Mouse (Mus musculus) hindbrain, postnatal 0 days (tissue): ENCODE results near the gene Med22. TPM values are rescaled to one million over a fixed set of nuclear protein-coding genes. Genes with fewer than 3 reads are reported as not detected.
A peak's percentile ranks its signal among the peaks of the same experiment; 100 is the strongest.
"Not testable (repeated sequence)": the region's sequence is repeated elsewhere in the genome, so short reads cannot be mapped to it uniquely, and the experiment has no call there.

ENCODE experiments used
- ATAC-seq: fragments of 200-750 bp; cut with Nextera tagmentation; 2 replicates; pipeline ENCODE4 v1.8.0; 2017; ENCODE audit warnings: mild to moderate bottlenecking, moderate TSS enrichment, moderate library complexity
- DNase-seq: peaks from one replicate; pipeline ENCODE4 v3.0.0-alpha.2; 2015; ENCODE audit warnings: low spot score
- H3K27ac ChIP-seq: fragments of 300-500 bp; sonication (generic); 2 replicates; pipeline ENCODE4 v1.5.1; 2014; ENCODE audit warnings: mild to moderate bottlenecking
- H3K27me3 ChIP-seq: fragments of 300-500 bp; sonication (generic); 2 replicates; pipeline ENCODE4 v1.6.1; 2014; ENCODE audit warnings: low read length, mixed read lengths; ENCODE audit not compliant: insufficient read depth
- H3K36me3 ChIP-seq: fragments of 300-500 bp; sonication (generic); 2 replicates; pipeline ENCODE4 v1.6.1; 2014; ENCODE audit warnings: low read length, mixed read lengths; ENCODE audit not compliant: insufficient read depth
- H3K4me1 ChIP-seq: fragments of 300-500 bp; sonication (generic); 2 replicates; pipeline ENCODE4 v1.6.1; 2014; ENCODE audit warnings: antibody characterized with exemption, low read length, mixed read lengths; ENCODE audit not compliant: insufficient read depth
- H3K4me2 ChIP-seq: fragments of 300-500 bp; sonication (generic); 2 replicates; pipeline ENCODE4 v1.6.1; 2014; ENCODE audit warnings: low read depth, mild to moderate bottlenecking, low read length, moderate library complexity, mixed read lengths
- H3K4me3 ChIP-seq: fragments of 300-500 bp; sonication (generic); 2 replicates; pipeline ENCODE4 v1.5.1; 2014; ENCODE audit warnings: low read length
- H3K9ac ChIP-seq: fragments of 300-500 bp; sonication (generic); replicated peaks from 2 replicates; pipeline ENCODE4 v1.6.1; 2014; ENCODE audit warnings: mild to moderate bottlenecking, low read length, moderate library complexity, mixed read lengths
- H3K9me3 ChIP-seq: fragments of 300-500 bp; sonication (generic); 2 replicates; pipeline ENCODE4 v1.6.1; 2016; ENCODE audit warnings: low read length, mixed read lengths
- CTCF ChIP-seq: IDR thresholded peaks from 2 replicates; pipeline ENCODE4 v1.5.1; 2016; ENCODE audit warnings: antibody characterized with exemption, control low read depth, low read depth
- WGBS: fragments of 180-500 bp; shearing (Covaris S2); extraction: QIAGEN DNeasy Blood & Tissue Kit; methylation state at CpG from one replicate; pipeline ENCODE4 v1.1.7; 2014; 5-methylcytosine and 5-hydroxymethylcytosine counted together
- polyA plus RNA-seq: library from polyadenylated mRNA; unstranded; fragments of >200 nt; fragmentation: Nextera tagmentation; extraction: Ambion mirVana; gene quantifications from 2 replicates; pipeline ENCODE4 v1.2.1, GENCODE M21; 2015
- total RNA-seq: library from RNA; depleted of rRNA; stranded (reverse); fragments of >200 nt; gene quantifications from 2 replicates; pipeline ENCODE4 v1.2.3, GENCODE M21; 2014

Med22 gene
- total and polyA plus RNA-seq, 2 experiments from 2014 or later = 116 to 141 TPM

- Histone ChIP-seq H3K4me1 (peaks cover 12% of the 10 kb centered on the region), H3K9ac (peak within 1 kb of the TSS; percentile 78), H3K27ac (peak within 1 kb of the TSS; percentile 89), H3K36me3 (peaks cover 38% of the 10 kb centered on the region), H3K9me3 (no peaks in the 10 kb centered on the region), H3K4me3 (peak within 1 kb of the TSS; percentile 76), H3K27me3 (no peaks in the 10 kb centered on the region), H3K4me2 (peak within 1 kb of the TSS; percentile 86)
- peak; percentile 96 for ATAC-seq
- peak; percentile 98 for DNase-seq
- under 1% methylated on average over 41 of the region's 41 CpGs for WGBS
- TF ChIP-seq CTCF = 0 out of 2 replicates have a peak, but pooled peaks have one; percentile 2
These were observed 7.8 kb downstream of the Med22 start, which contains the start of gene Surf6 for GRCm38 (mm10) chr2:26902467-26903220. TSS of gene Surf6 (minus strand) at chr2:26902879.

GRCm38 (mm10) chr2:26901834-26902400, 8.6 kb downstream of the Med22 start:
- Histone ChIP-seq H3K9ac (peak overlapping the region; percentile 78), H3K4me1 (peaks cover 12% of the 10 kb centered on the region), H3K27ac (peak overlapping the region; percentile 89; the same call in 1 of the 2 replicates), H3K9me3 (no peaks in the 10 kb centered on the region), H3K4me2 (peak overlapping the region; percentile 86), H3K27me3 (no peaks in the 10 kb centered on the region), H3K4me3 (peak overlapping the region; percentile 76), H3K36me3 (peaks cover 41% of the 10 kb centered on the region)
- no peak for TF ChIP-seq CTCF
- ATAC-seq = no peak
- DNase-seq = no peak
- 14% methylated on average over 7 of the region's 7 CpGs for WGBS

- no peak overlapping the region for H3K4me2 ChIP-seq
- H3K9ac ChIP-seq = no peak overlapping the region
- no peak for TF ChIP-seq CTCF
- no peaks in the 10 kb centered on the region for H3K27me3 ChIP-seq
- H3K27ac ChIP-seq = no peak overlapping the region
- no peak overlapping the region for H3K4me3 ChIP-seq
- peaks cover 39% of the 10 kb centered on the region for H3K36me3 ChIP-seq
- ATAC-seq = no peak
- H3K9me3 ChIP-seq = no peaks in the 10 kb centered on the region
- WGBS = 93% methylated on average over 1 of the region's 1 CpGs
- DNase-seq = no peak
- H3K4me1 ChIP-seq = peaks cover 12% of the 10 kb centered on the region
These were observed 9.7 kb downstream of the Med22 start for GRCm38 (mm10) chr2:26900731-26901130.

- no peaks in the 10 kb centered on the region for H3K9me3 ChIP-seq
- H3K36me3 ChIP-seq = peaks cover 63% of the 10 kb centered on the region
These were observed 14.6 kb downstream of the Med22 start for GRCm38 (mm10) chr2:26895898-26896297.

GRCm38 (mm10) chr2:26886170-26886569, 24.3 kb downstream of the Med22 start:
- H3K27ac ChIP-seq, H3K9me3 ChIP-seq, H3K9ac ChIP-seq, H3K4me1 ChIP-seq, H3K4me3 ChIP-seq, H3K4me2 ChIP-seq, ATAC-seq, H3K27me3 ChIP-seq, DNase-seq: not testable (repeated sequence)
- WGBS = 46% methylated on average over 4 of the region's 4 CpGs
- H3K36me3 ChIP-seq = peaks cover 20% of the 10 kb centered on the region

More at GRCm38 (mm10) chr2:26895898-26896297, 14.6 kb downstream of the Med22 start:
- 93% methylated on average over 4 of the region's 4 CpGs for WGBS
- TF ChIP-seq CTCF = peak; percentile 19; the same call in 1 of the 2 replicates
- Histone ChIP-seq H3K9ac (no peak overlapping the region), H3K27ac (no peak overlapping the region), H3K4me3 (no peak overlapping the region), H3K4me2 (no peak overlapping the region), H3K27me3 (no peaks in the 10 kb centered on the region), H3K4me1 (no peaks in the 10 kb centered on the region)
- no peak for ATAC-seq
- no peak for DNase-seq

- WGBS = 80% methylated on average over 2 of the region's 2 CpGs
- not testable (repeated sequence) for H3K27me3 ChIP-seq, DNase-seq, H3K4me2 ChIP-seq, H3K9ac ChIP-seq, H3K4me3 ChIP-seq, ATAC-seq, H3K4me1 ChIP-seq, H3K27ac ChIP-seq, H3K9me3 ChIP-seq
- H3K36me3 ChIP-seq = peaks cover 17% of the 10 kb centered on the region
These were observed 24.9 kb downstream of the Med22 start for GRCm38 (mm10) chr2:26885541-26885940.

- no peak overlapping the region for H3K9ac ChIP-seq
- H3K27me3 ChIP-seq = no peaks in the 10 kb centered on the region
- H3K4me1 ChIP-seq = no peaks in the 10 kb centered on the region
- H3K36me3 ChIP-seq = no peaks in the 10 kb centered on the region
- H3K4me3 ChIP-seq = no peak overlapping the region
- TF ChIP-seq CTCF = no peak
- no peak for DNase-seq
- H3K4me2 ChIP-seq = no peak overlapping the region
- no peaks in the 10 kb centered on the region for H3K9me3 ChIP-seq
- ATAC-seq = no peak
- H3K27ac ChIP-seq = no peak overlapping the region
These were observed 31.9 kb downstream of the Med22 start for GRCm38 (mm10) chr2:26878571-26878970.
